In genomic region chr10:23788056-23788600, GRCm38 (mm10) we compare ENCODE assay signal across 8 mouse cellular contexts. TPM values are rescaled to one million over a fixed set of nuclear protein-coding genes. Genes with fewer than 3 reads are reported as not detected.
A peak's percentile ranks its signal among the peaks of the same experiment; 100 is the strongest.
DNase-seq lines count a peak whose midpoint lies in the region; ATAC-seq and TF ChIP-seq lines count a peak whose summit lies in the region.

No protein-coding gene starts in this region.

- H3K4me3 ChIP-seq in left cerebral cortex, adult 2 months, result peak overlapping the region; percentile 91
- H3K4me3 ChIP-seq in embryonic facial prominence, embryonic 10.5 days, result peak overlapping the region; percentile 82
- peak overlapping the region; percentile 90 for H3K4me3 ChIP-seq in intestine, embryonic 14.5 days (ENCODE audit: low read depth, low read length)
- H3K4me3 ChIP-seq in neural tube, embryonic 12.5 days, result peak overlapping the region; percentile 61

- no peak for ATAC-seq in intestine, embryonic 14.5 days (replicated peaks; ENCODE audit: low FRiP score, low TSS enrichment, low read depth)
- ATAC-seq in neural tube, embryonic 12.5 days (ENCODE audit: low FRiP score, low read depth), result no peak
- no peak for ATAC-seq in megakaryocyte-erythroid progenitor cell, adult 5-6 weeks (replicated peaks; ENCODE audit: low FRiP score, low TSS enrichment, poor library complexity, severe bottlenecking)

- TF ChIP-seq CTCF in left cerebral cortex, adult 2 months (IDR thresholded peaks at IDR 0.05), result no peak

- H3K36me3 ChIP-seq in embryonic facial prominence, embryonic 10.5 days (replicated peaks), result peaks cover 33% of the 10 kb centered on the region
- peaks cover 32% of the 10 kb centered on the region for H3K36me3 ChIP-seq in intestine, embryonic 14.5 days (ENCODE audit: control insufficient read depth, insufficient read depth, low read length)
- H3K36me3 ChIP-seq in neural tube, embryonic 12.5 days, result peaks cover 27% of the 10 kb centered on the region

- H3K9me3 ChIP-seq in embryonic facial prominence, embryonic 10.5 days, result no peaks in the 10 kb centered on the region
- no peaks in the 10 kb centered on the region for H3K9me3 ChIP-seq in intestine, embryonic 14.5 days (ENCODE audit: control insufficient read depth, low read length)
- H3K9me3 ChIP-seq in neural tube, embryonic 12.5 days, result no peaks in the 10 kb centered on the region

- peak overlapping the region; percentile 86 for H3K9ac ChIP-seq in intestine, embryonic 14.5 days (ENCODE audit: low read length)
- H3K9ac ChIP-seq in neural tube, embryonic 12.5 days, result peak overlapping the region; percentile 69

- intact Hi-C loops in left cerebral cortex, adult 2 months (cut with DNase I), result loop anchor here (10.0 kb wide), 1 partner anchor 1063 kb away; no protein-coding TSS in a partner anchor
- intact Hi-C loops in left cerebral cortex, postnatal 10 days (cut with DNase I), result no loop called here

- 15% methylated on average over 8 of the region's 8 CpGs for WGBS in embryonic facial prominence, embryonic 10.5 days
- 6% methylated on average over 8 of the region's 8 CpGs for WGBS in intestine, embryonic 14.5 days
- WGBS in neural tube, embryonic 12.5 days, result 11% methylated on average over 8 of the region's 8 CpGs

- H3K27ac ChIP-seq in left cerebral cortex, adult 2 months, result peak overlapping the region; percentile 81
- peak overlapping the region; percentile 91 for H3K27ac ChIP-seq in embryonic facial prominence, embryonic 10.5 days (replicated peaks)
- H3K27ac ChIP-seq in intestine, embryonic 14.5 days (ENCODE audit: low read depth), result peak overlapping the region; percentile 91
- H3K27ac ChIP-seq in neural tube, embryonic 12.5 days, result no peak overlapping the region

- H3K27me3 ChIP-seq in embryonic facial prominence, embryonic 10.5 days (replicated peaks; ENCODE audit: low read depth, poor library complexity, severe bottlenecking), result no peaks in the 10 kb centered on the region
- no peaks in the 10 kb centered on the region for H3K27me3 ChIP-seq in intestine, embryonic 14.5 days (replicated peaks; ENCODE audit: control insufficient read depth, insufficient read depth, low read length)
- no peaks in the 10 kb centered on the region for H3K27me3 ChIP-seq in neural tube, embryonic 12.5 days (replicated peaks)

- H3K4me2 ChIP-seq in intestine, embryonic 14.5 days (ENCODE audit: low read length), result peak overlapping the region; percentile 69
- H3K4me2 ChIP-seq in neural tube, embryonic 12.5 days (replicated peaks), result peak overlapping the region; percentile 77

- no peak for DNase-seq in left cerebral cortex, adult 2 months (ENCODE audit: extremely low spot score in 1 of 2, low spot score in 2 of 2)
- no peak for DNase-seq in left cerebral cortex, adult 11 months (ENCODE audit: low spot score)
- DNase-seq in embryonic facial prominence, embryonic 10.5 days (ENCODE audit: low spot score), result no peak
- DNase-seq in intestine, embryonic 14.5 days (ENCODE audit: low spot score), result no peak
- no peak for DNase-seq in left cerebral cortex, postnatal 10 days (ENCODE audit: extremely low spot score in 1 of 2, low spot score in 2 of 2)
- no peak for DNase-seq in cerebellum, adult 18-20 months

- H3K4me1 ChIP-seq in embryonic facial prominence, embryonic 10.5 days, result peaks cover 24% of the 10 kb centered on the region
- H3K4me1 ChIP-seq in intestine, embryonic 14.5 days (replicated peaks; ENCODE audit: control insufficient read depth, insufficient read depth, low read length), result peaks cover 18% of the 10 kb centered on the region
- peaks cover 22% of the 10 kb centered on the region for H3K4me1 ChIP-seq in neural tube, embryonic 12.5 days

RNA-seq across cellular contexts. Expression of gene Rps12, which starts 1.1 kb away (rescaled TPM):
- total RNA-seq in left cerebral cortex, adult 2 months (2021), result 100 to 1,000 TPM; 169 to 225 TPM
- 142 and 152 TPM in 2 replicates for polyA plus RNA-seq in embryonic facial prominence, embryonic 10.5 days (2016; fragmentation: Nextera tagmentation; extraction: Ambion mirVana)
- polyA plus RNA-seq in intestine, embryonic 14.5 days (2014; fragmentation: Nextera tagmentation; extraction: Ambion mirVana), result 270 and 302 TPM in 2 replicates
- polyA plus RNA-seq in neural tube, embryonic 12.5 days (2016; fragmentation: Nextera tagmentation; extraction: Ambion mirVana), result 105 and 112 TPM in 2 replicates
- 100 to 1,000 TPM; 259 to 319 TPM for total RNA-seq in left cerebral cortex, postnatal 10 days (2021)
- 11,537 and 12,520 TPM in 2 replicates for total RNA-seq in megakaryocyte-erythroid progenitor cell, adult 5-6 weeks (2014; fragmentation: Nextera tagmentation)
- total RNA-seq in megakaryocyte-erythroid progenitor cell, adult 5-6 weeks (2017), result 1,872 and 1,888 TPM in 2 replicates

RNA-seq across cellular contexts. Expression of gene Slc18b1, which starts 8.7 kb away (rescaled TPM):
- total RNA-seq in left cerebral cortex, adult 2 months (2021), result 10 to 100 TPM; 26.9 to 31.0 TPM
- polyA plus RNA-seq in embryonic facial prominence, embryonic 10.5 days (2016; fragmentation: Nextera tagmentation; extraction: Ambion mirVana), result 10.2 and 11.7 TPM in 2 replicates
- polyA plus RNA-seq in intestine, embryonic 14.5 days (2014; fragmentation: Nextera tagmentation; extraction: Ambion mirVana), result 16.3 and 17.8 TPM in 2 replicates
- polyA plus RNA-seq in neural tube, embryonic 12.5 days (2016; fragmentation: Nextera tagmentation; extraction: Ambion mirVana), result 12.0 and 16.7 TPM in 2 replicates
- 10 to 100 TPM; 24.4 to 26.0 TPM for total RNA-seq in left cerebral cortex, postnatal 10 days (2021)
- total RNA-seq in megakaryocyte-erythroid progenitor cell, adult 5-6 weeks (2014; fragmentation: Nextera tagmentation), result 3.7 and 4.9 TPM in 2 replicates
- total RNA-seq in megakaryocyte-erythroid progenitor cell, adult 5-6 weeks (2017), result 0.89 and 1.4 TPM in 2 replicates

Comparison
In these comparisons a context has a peak if more than half of its experiments do, and no peak if none do; other contexts are left out.
1. RNA of gene Rps12, which starts 1.1 kb away (total RNA-seq): 1,872 to 12,520 TPM in megakaryocyte-erythroid progenitor cell, adult 5-6 weeks; 259 to 319 TPM in left cerebral cortex, postnatal 10 days and 169 to 225 TPM in left cerebral cortex, adult 2 months; every median in the first group is over 4 times any median in the second.
2. RNA of gene Slc18b1, which starts 8.7 kb away (total RNA-seq): 26.9 to 31.0 TPM in left cerebral cortex, adult 2 months and 24.4 to 26.0 TPM in left cerebral cortex, postnatal 10 days; 0.89 to 4.9 TPM in megakaryocyte-erythroid progenitor cell, adult 5-6 weeks; every median in the first group is over 4 times any median in the second.
3. Peak in every context shown above with its lines, with median percentiles within 50 percentile points of each other: H3K4me3 ChIP-seq.